Mouse (Mus musculus) G1E-ER4 (cell line): ENCODE measurements around the gene Cd101. TPM values are rescaled to one million over a fixed set of nuclear protein-coding genes. Genes with fewer than 3 reads are reported as not detected.

ENCODE experiments used
- GATA1 ChIP-seq: IDR thresholded peaks from one replicate; pipeline ENCODE4 v1.8.0; 2012; ENCODE audit warnings: low read length, inconsistent platforms
- polyA plus RNA-seq: library from polyadenylated mRNA; stranded (reverse); fragments of >175 nt; gene quantifications from 2 replicates; pipeline ENCODE4 v1.2.3, GENCODE M21; 2012

The Cd101 gene
- polyA plus RNA-seq, 1 experiment = not detected

- TF ChIP-seq GATA1 = no peak
Measured at GRCm38 (mm10) chr3:100993158-100993557, 36.2 kb downstream of the Cd101 start.

GRCm38 (mm10) chr3:100990231-100990630, 39.1 kb downstream of the Cd101 start:
- TF ChIP-seq GATA1 = no peak

DNA sequence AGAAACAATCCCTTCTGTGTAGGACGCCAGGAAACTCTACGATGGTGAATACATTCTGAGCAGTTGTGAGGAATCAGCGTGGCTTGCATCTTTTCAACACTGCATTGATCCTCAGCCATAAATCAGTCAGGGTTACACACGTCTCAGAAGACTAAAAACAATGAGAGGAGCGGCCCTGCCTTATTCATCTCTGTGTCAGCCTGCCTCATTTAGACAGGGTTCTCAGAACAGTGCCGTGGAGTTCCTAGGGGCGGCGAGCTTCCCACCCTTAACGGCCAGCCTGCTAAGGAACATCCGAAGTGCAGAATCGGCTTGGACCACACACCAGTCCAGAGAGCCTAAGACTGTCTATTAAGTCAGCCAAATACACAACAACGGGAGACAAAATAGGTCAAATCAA, 39.9 kb downstream of the Cd101 start:
- no peak for TF ChIP-seq GATA1

- TF ChIP-seq GATA1 = no peak
Measured at GRCm38 (mm10) chr3:100979290-100979689, 50.1 kb downstream of the Cd101 start.

- TF ChIP-seq GATA1 = no peak
Measured at GRCm38 (mm10) chr3:100973906-100974305, 55.5 kb downstream of the Cd101 start.

GRCm38 (mm10) chr3:100969176-100969917, 60.0 kb downstream of the Cd101 start, which contains the start of gene Ttf2:
Gene Ttf2, minus strand, starts transcription at chr3:100969663.
- TF ChIP-seq GATA1 = no peak

DNA sequence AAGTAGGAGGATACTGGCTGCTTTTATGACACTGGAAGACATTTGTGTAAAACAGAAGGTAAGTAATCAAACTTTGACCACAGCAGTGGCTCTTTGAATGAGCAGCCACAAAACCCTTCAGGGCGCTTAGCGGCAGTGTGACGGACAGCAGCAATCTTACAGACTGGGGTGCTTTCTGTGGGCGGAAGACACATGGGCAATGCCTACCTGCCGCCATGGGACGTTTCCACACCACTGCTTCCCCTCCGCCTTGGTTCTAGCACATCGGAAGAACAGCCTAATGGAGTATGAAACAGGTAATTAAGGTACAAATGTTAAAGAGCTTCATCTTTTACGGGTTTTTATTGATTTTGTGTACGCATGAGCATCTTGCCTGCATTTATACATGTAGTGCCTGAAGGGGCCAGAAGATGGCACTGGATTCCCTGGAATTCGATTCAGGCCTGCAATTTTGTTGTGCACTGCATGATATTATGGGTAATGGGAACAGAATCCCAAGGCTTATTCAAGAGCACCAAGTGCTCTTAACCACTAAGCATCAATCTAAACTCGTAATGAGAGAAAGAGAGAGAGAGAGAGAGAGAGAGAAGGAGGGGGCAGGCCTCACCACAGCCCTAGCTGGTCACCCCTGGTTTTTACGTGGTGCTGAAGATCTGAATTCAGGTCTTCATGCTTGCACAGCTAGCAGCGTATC, 65.4 kb downstream of the Cd101 start:
- TF ChIP-seq GATA1 = no peak

DNA sequence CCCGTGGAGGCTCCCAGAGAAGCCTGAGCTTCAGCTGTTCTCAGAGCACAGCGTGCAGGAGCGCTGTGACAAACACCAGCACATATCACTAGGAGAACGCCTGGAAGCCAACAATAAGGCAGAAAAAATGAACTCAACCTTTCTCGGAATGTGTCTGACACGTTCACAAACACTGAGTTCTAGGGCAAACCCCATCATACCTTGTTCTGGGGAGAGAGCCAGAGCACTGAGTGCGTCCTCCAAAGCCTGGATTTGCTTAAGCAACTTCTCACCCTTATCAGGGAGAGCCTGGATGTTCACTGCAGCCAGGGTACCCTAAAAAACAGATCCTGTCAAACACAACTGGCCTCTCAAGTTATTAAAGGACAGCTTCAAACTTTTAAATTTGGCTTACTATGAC, 67.9 kb downstream of the Cd101 start:
- TF ChIP-seq GATA1 = no peak

- no peak for TF ChIP-seq GATA1
Measured at GRCm38 (mm10) chr3:100961007-100961406, 68.3 kb downstream of the Cd101 start.

GRCm38 (mm10) chr3:100954616-100955015, 74.7 kb downstream of the Cd101 start:
- TF ChIP-seq GATA1 = no peak

- TF ChIP-seq GATA1 = no peak
Measured at GRCm38 (mm10) chr3:100951531-100951930, 77.8 kb downstream of the Cd101 start.

- TF ChIP-seq GATA1 = no peak
Measured at GRCm38 (mm10) chr3:100947286-100947685, 82.1 kb downstream of the Cd101 start.

Other genes with a start within 250 kb of the Cd101 start
- gene Vtcn1, start 204.1 kb downstream of the Cd101 start, polyA plus RNA-seq = not detected in 2 replicates
- 0.52 and 0.58 TPM in 2 replicates for gene Trim45, start 107.4 kb downstream of the Cd101 start, polyA plus RNA-seq
- 8.8 and 8.9 TPM in 2 replicates for gene Ttf2, start 59.9 kb downstream of the Cd101 start, polyA plus RNA-seq
- gene Ptgfrn, start 80.7 kb upstream of the Cd101 start, polyA plus RNA-seq = not detected in 2 replicates